Mouse (Mus musculus) thymus, adult 2 months (tissue): ENCODE data around the gene Arf5.

Experiments used
- CTCF ChIP-seq: fragments of 200-500 bp; IDR thresholded peaks from 2 replicates; pipeline ENCODE4 v1.5.1; 2012; ENCODE audit warnings: mild to moderate bottlenecking, control low read depth, low read length, moderate library complexity, borderline replicate concordance; ENCODE audit not compliant: control insufficient read depth, poor library complexity, insufficient read depth; ENCODE audit errors: extremely low read depth
- POLR2A ChIP-seq: fragments of 200-500 bp; IDR thresholded peaks from 2 replicates; pipeline ENCODE4 v1.6.1; 2012; ENCODE audit warnings: mild to moderate bottlenecking, low read length, control low read depth, moderate library complexity; ENCODE audit not compliant: control insufficient read depth, poor library complexity, insufficient read depth; ENCODE audit errors: extremely low read depth

- no peak for TF ChIP-seq CTCF
- no peak for TF ChIP-seq POLR2A
Measured at GRCm38 (mm10) chr6:28459221-28459668, 35.9 kb downstream of the Arf5 start.
